Mouse (Mus musculus) testis, adult 2 months (tissue): Measurements from ENCODE around the gene Ulk3. TPM values are rescaled to one million over a fixed set of nuclear protein-coding genes. Genes with fewer than 3 reads are reported as not detected.

Source experiments
- H3K27ac ChIP-seq: fragments of 200-500 bp; 2 replicates; pipeline ENCODE4 v1.5.1; 2012; ENCODE audit warnings: low read depth, low read length; ENCODE audit not compliant: control insufficient read depth, insufficient read depth
- H3K27me3 ChIP-seq: fragments of 200-500 bp; 2 replicates; pipeline ENCODE4 v1.6.1; 2012; ENCODE audit warnings: mild to moderate bottlenecking, low read length, moderate library complexity; ENCODE audit not compliant: control insufficient read depth, insufficient read depth
- H3K36me3 ChIP-seq: fragments of 200-500 bp; 2 replicates; pipeline ENCODE4 v1.6.1; 2012; ENCODE audit warnings: mild to moderate bottlenecking, low read length; ENCODE audit not compliant: control insufficient read depth, insufficient read depth
- H3K4me1 ChIP-seq: fragments of 200-500 bp; 2 replicates; pipeline ENCODE4 v1.6.1; 2012; ENCODE audit warnings: low read length; ENCODE audit not compliant: control insufficient read depth, insufficient read depth
- H3K4me3 ChIP-seq: fragments of 200-500 bp; 2 replicates; pipeline ENCODE4 v1.5.1; 2012; ENCODE audit warnings: low read depth, mild to moderate bottlenecking, low read length, moderate library complexity, mixed read lengths; ENCODE audit not compliant: control insufficient read depth
- CTCF ChIP-seq: fragments of 200-500 bp; IDR thresholded peaks from 2 replicates; pipeline ENCODE4 v1.5.1; 2012; ENCODE audit warnings: low read depth, mild to moderate bottlenecking, inconsistent platforms, low read length, moderate library complexity; ENCODE audit not compliant: control insufficient read depth, insufficient read depth, insufficient replicate concordance
- POLR2A ChIP-seq: fragments of 200-500 bp; IDR thresholded peaks from 2 replicates; pipeline ENCODE4 v1.6.1; 2012; ENCODE audit warnings: low read depth, mild to moderate bottlenecking, inconsistent platforms, low read length, moderate library complexity; ENCODE audit not compliant: control insufficient read depth
- polyA plus RNA-seq: library from polyadenylated mRNA; depleted of rRNA; stranded (reverse); fragments of >200 nt; gene quantifications from 2 replicates; pipeline ENCODE4 v1.2.3, GENCODE M21; 2012

The Ulk3 gene
- polyA plus RNA-seq, 1 experiment: 9.5 TPM

GRCm38 (mm10) chr9:57597265-57597664 is 8.0 kb downstream of the Ulk3 start:
- Histone ChIP-seq H3K27me3 (no peaks in the 10 kb centered on the region), H3K4me1 (peaks cover 6% of the 10 kb centered on the region), H3K4me3 (no peak overlapping the region), H3K27ac (no peak overlapping the region), H3K36me3 (no peaks in the 10 kb centered on the region)
- no peak for TF ChIP-seq POLR2A
- TF ChIP-seq CTCF: no peak

- Histone ChIP-seq H3K27ac (no peak overlapping the region), H3K27me3 (no peaks in the 10 kb centered on the region), H3K4me3 (no peak overlapping the region), H3K36me3 (no peaks in the 10 kb centered on the region), H3K4me1 (peaks cover 8% of the 10 kb centered on the region)
- no peak for TF ChIP-seq CTCF
- no peak for TF ChIP-seq POLR2A
Measured at GRCm38 (mm10) chr9:57597929-57598382, 8.7 kb downstream of the Ulk3 start.

GRCm38 (mm10) chr9:57598851-57599563 is 9.8 kb downstream of the Ulk3 start:
- Histone ChIP-seq H3K27me3 (no peaks in the 10 kb centered on the region), H3K27ac (no peak overlapping the region), H3K36me3 (no peaks in the 10 kb centered on the region), H3K4me1 (peaks cover 8% of the 10 kb centered on the region), H3K4me3 (no peak overlapping the region)
- TF ChIP-seq POLR2A (no peak), CTCF (no peak)

- H3K4me3 ChIP-seq: no peak overlapping the region
- peaks cover 8% of the 10 kb centered on the region for H3K4me1 ChIP-seq
- no peaks in the 10 kb centered on the region for H3K27me3 ChIP-seq
- H3K36me3 ChIP-seq: no peaks in the 10 kb centered on the region
- H3K27ac ChIP-seq: no peak overlapping the region
- no peak for TF ChIP-seq POLR2A
- TF ChIP-seq CTCF: no peak
Measured at GRCm38 (mm10) chr9:57600620-57601352, 11.5 kb downstream of the Ulk3 start.

GRCm38 (mm10) chr9:57601353-57601706 is 12.1 kb downstream of the Ulk3 start:
- Histone ChIP-seq H3K27me3 (no peaks in the 10 kb centered on the region), H3K4me1 (peaks cover 10% of the 10 kb centered on the region), H3K27ac (no peak overlapping the region), H3K36me3 (no peaks in the 10 kb centered on the region), H3K4me3 (no peak overlapping the region)
- no peak for TF ChIP-seq CTCF
- TF ChIP-seq POLR2A: no peak

GRCm38 (mm10) chr9:57602098-57602497 is 12.8 kb downstream of the Ulk3 start:
- H3K4me3 ChIP-seq: no peak overlapping the region
- peaks cover 13% of the 10 kb centered on the region for H3K4me1 ChIP-seq
- H3K27ac ChIP-seq: no peak overlapping the region
- TF ChIP-seq CTCF: no peak
- TF ChIP-seq POLR2A: no peak
- H3K27me3 ChIP-seq: no peaks in the 10 kb centered on the region
- no peaks in the 10 kb centered on the region for H3K36me3 ChIP-seq

- Histone ChIP-seq H3K36me3 (no peaks in the 10 kb centered on the region), H3K27me3 (no peaks in the 10 kb centered on the region), H3K4me1 (peaks cover 13% of the 10 kb centered on the region), H3K27ac (no peak overlapping the region), H3K4me3 (no peak overlapping the region)
- TF ChIP-seq POLR2A (no peak), CTCF (no peak)
Measured at GRCm38 (mm10) chr9:57604875-57605274, 15.6 kb downstream of the Ulk3 start.

- Histone ChIP-seq H3K4me1 (peaks cover 13% of the 10 kb centered on the region), H3K4me3 (no peak overlapping the region), H3K27me3 (no peaks in the 10 kb centered on the region), H3K36me3 (no peaks in the 10 kb centered on the region), H3K27ac (no peak overlapping the region)
- TF ChIP-seq POLR2A (no peak), CTCF (no peak)
Measured at GRCm38 (mm10) chr9:57605503-57605902, 16.3 kb downstream of the Ulk3 start.
